Mouse (Mus musculus) v-Abl transformed pro-B cells (cell line): ENCODE data around the gene Marveld1.

ENCODE experiments used
- in situ Hi-C, 2 experiments: fragments of 400-800 bp; cut with MboI; formaldehyde crosslinking; loops; one replicate each; pipeline ENCODE4 v1.15.1; 2025; ENCODE audit not compliant: unreplicated experiment in 2 of 2

Gene Marveld1

DNA sequence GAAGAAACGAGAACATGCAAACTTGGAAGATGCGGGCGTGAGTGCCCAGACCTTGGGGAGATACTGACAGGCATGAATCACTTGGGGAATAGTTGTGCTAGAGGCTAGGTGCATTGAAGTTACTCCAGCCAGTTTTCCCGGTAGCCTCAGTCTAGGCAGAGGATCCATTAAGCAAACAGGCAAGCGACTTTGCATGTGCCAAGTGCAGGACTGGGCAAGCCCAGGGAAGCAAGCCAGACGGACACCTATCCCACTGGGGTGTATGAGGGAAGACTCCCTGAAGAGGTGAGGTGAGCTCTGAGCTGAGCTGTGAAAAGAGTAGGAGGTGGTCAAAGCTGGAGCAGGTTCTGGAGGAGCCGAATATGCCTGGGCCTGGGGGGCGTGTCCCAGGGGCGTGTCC, 20.3 kb downstream of the Marveld1 start:
- in situ Hi-C loops: loop anchor here in 1 of 2 experiments (25.0 kb wide), 1 partner anchor 1080 kb away; the partner anchor contains the start of gene Opalin

DNA sequence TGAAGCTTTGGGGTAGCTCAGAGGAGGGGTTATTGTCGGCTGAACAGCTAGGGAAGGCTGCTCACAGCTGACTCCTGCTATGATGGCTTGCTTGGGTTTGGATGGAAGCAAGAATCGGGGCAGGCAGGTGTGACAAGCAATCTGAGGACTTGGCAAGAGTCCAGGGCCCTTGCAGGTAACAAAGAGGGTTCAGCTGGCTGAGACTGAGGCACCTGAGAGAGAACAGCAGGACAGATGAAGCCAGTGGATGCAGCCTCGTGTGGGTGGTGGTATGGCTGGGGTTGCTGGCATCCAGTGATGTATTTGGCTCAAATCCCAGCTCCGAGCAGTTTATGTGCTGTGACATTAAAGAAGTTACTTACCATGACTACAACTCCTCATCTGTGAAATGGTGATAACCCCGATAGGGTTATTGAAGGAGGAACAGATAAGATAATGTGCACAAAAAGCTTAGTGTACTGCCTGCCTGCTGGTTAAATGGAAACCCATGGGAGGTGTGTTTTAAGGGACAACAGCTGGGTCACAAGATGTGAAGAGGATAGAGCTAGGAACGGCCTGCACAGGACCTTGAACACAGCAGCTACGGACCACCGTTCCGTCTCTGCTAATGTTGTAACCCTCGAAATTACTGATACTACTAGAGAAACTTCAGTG, 22.2 kb downstream of the Marveld1 start:
- in situ Hi-C loops: loop anchor here in 1 of 2 experiments (25.0 kb wide), 1 partner anchor 1082 kb away; the partner anchor contains the start of gene Opalin

DNA sequence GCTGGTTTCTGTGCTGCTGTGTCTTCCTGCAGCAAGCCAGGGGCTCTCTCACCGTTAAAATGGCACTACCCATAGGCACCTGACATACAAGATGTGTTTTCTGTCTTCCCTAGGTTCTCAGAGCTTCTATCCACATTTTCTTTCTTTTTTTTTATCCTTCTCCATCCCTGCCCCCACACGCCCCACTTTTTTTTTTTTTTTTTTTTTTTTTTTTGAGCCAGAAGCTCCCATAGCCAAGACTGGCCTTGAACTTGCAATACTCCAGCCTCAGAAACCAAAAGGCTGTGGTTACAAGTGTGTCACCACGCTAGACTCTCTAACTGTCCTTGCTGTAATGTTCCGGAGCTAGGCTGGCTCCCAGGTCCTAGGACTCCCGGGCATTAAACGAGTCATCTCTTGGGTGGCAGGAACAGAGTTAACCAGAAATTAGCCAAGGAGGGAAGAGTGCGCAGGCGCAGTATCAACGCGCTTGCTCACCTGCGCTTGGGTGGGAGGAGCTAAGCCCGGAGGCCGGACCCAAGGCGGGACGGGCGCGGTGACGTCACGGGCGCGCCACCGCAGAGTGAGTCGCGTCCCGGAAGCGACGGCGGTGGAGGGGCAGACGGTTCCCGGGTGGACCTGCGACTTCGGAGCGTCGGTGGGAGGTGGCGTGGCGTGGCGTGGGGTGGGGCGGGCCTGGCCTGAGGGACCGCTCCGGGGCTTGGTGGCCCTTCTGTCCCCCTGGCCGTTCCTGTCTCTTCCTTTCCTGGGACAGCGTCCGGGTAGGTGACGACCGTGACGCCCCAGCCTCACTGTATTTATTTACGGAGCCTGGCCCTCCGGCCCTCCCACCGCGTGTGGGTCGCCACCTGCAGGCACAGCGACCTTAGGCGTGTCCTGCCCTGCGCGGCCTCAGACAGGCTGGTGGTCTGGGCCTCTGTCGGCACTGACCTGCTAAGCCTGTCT, 23.1 kb downstream of the Marveld1 start:
- in situ Hi-C loops: loop anchor here in 1 of 2 experiments (25.0 kb wide), 1 partner anchor 1083 kb away; the partner anchor contains the start of gene Opalin

GRCm38 (mm10) chr19:42176841-42177240, 29.6 kb downstream of the Marveld1 start:
- in situ Hi-C loops: no loop called here

- in situ Hi-C loops: no loop called here
Observed at GRCm38 (mm10) chr19:42177461-42177860, 30.3 kb downstream of the Marveld1 start.

- in situ Hi-C loops: no loop called here
Observed at GRCm38 (mm10) chr19:42179356-42179755, 32.2 kb downstream of the Marveld1 start.

GRCm38 (mm10) chr19:42182673-42183072, 35.5 kb downstream of the Marveld1 start:
- in situ Hi-C loops: no loop called here

DNA sequence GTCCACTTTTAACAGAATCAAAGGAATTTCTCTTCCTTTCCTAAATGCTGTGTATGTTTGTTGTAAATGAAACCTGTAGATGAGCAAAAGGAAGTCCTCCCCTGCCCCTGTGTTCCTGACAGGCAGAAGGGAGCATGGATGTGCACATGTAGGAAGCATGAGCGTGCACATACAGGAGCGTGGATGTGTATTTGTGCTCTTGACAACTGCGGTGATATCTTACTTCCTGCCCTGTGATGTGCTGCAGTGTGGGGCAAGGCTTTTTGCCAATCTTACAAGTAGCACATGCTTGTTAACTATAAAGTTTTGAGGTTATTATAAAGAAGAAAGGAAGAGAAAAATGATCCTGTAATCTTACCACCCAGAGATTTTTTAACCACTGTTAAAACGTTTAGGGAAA, 42.5 kb downstream of the Marveld1 start:
- in situ Hi-C loops: no loop called here

- in situ Hi-C loops: no loop called here
Observed at GRCm38 (mm10) chr19:42190494-42190893, 43.3 kb downstream of the Marveld1 start.

DNA sequence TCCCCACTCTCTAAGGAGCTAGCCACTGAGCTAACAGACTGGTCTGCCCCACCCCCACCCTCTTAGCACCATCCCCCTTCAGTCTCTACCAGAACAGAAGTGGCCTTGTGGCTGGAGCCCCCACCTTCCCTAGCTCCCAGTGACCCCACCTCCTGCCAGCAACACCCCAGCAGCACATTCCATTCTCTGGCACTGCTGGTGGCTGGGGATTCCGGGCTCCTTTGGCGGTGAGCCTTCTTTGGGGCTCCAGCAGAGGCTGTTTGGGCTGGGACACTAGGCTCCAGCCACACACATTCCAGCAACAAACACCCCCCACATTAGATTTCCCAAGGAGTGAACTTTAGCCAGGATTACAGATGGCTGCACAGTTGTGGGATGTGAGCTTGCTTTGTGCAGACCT, 46.1 kb downstream of the Marveld1 start:
- in situ Hi-C loops: no loop called here

DNA sequence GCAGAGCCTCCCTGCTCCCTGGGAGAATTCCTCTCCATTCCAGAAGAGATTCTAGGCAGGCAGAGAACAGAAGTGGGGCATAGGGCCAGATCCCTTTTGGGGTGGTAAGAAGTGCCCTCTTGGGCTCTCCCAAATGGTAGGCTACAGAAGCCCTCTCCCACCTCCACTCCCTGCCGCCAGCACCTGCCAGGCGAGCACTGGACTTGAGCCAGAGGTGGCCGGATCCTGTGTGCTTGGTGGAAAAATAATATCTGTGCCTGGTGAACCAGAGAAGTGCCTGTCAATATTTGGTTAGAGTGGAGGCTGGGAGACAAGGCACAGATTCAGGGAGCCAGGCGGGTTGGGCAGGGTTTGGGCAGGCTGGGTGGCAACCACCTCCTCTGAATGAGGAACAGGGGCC, 49.2 kb downstream of the Marveld1 start:
- in situ Hi-C loops: no loop called here

- in situ Hi-C loops: no loop called here
Observed at GRCm38 (mm10) chr19:42197066-42197465, 49.9 kb downstream of the Marveld1 start.

DNA sequence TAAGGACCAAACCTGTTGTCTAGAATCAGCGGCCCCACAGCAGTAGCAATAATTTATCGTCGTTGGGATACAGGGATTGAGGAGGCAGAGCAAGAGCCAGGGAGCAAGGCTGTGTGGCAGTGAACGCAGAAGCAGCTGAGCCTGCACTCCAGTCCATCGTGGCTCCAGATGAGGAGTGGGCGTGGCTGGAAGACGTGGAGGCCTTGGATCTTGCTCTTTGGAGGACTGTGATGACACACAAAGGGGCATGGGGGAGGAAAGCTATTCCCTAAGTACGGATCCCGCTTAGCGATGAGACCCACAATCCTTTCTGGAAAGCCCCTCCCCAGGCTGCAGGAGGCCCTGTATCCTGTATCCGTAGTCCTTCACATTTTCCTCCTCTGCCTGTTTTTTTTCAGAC, 50.8 kb downstream of the Marveld1 start:
- in situ Hi-C loops: no loop called here
